Mouse (Mus musculus) cerebellum, adult (tissue): ENCODE measurements around the gene Pglyrp1.
A peak's percentile ranks its signal among the peaks of the same experiment; 100 is the strongest.

ENCODE experiments used
- ATAC-seq: cut with Nextera tagmentation; 2 replicates; pipeline ENCODE4 v1.9.2; 2017; ENCODE audit warnings: mild to moderate bottlenecking, moderate library complexity, mixed read lengths; ENCODE audit not compliant: insufficient number of reproducible peaks, low FRiP score, low TSS enrichment

The Pglyrp1 gene

GRCm38 (mm10) chr7:18884745-18885422 lies 13.8 kb downstream of the Pglyrp1 start:
- ATAC-seq, result no peak

DNA sequence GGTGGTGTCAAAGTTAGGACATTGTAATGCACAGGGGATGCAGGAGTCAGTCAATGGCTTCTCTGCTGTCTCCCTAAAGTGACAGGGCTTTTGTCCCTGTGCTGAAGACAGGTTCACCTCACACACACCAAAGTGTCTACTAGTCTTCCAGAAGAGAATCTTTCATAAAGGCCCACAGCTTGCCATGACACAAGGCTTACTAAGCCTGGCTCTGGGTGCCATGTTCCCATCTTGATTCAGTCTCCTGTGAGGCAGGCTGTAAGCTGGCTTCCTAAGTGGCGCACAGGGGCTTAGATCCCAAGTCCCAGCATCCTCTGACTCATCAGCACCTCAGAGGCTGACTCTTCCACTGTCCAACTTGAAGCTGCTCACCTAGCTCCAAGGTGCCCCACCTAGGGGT lies 15.8 kb downstream of the Pglyrp1 start:
- no peak for ATAC-seq

DNA sequence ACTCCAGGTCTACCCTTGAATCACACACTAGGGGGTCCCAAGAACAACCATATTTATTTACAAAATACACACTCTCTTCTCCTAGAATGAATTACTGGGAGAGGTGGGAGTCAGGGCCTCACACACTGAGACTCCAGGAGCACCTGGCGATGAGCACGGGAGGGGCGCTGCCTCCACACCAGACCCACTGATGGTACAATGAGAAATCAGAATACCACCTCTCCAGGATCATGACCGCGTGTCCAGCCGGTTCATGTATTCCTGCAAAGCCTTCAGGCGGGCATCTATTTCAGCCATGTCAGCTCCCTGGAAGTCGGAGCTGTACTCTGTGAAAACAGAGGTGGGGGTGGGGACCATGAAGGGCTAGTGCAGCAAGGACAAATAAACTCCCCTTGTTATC lies 19.7 kb downstream of the Pglyrp1 start:
- ATAC-seq, result no peak

DNA sequence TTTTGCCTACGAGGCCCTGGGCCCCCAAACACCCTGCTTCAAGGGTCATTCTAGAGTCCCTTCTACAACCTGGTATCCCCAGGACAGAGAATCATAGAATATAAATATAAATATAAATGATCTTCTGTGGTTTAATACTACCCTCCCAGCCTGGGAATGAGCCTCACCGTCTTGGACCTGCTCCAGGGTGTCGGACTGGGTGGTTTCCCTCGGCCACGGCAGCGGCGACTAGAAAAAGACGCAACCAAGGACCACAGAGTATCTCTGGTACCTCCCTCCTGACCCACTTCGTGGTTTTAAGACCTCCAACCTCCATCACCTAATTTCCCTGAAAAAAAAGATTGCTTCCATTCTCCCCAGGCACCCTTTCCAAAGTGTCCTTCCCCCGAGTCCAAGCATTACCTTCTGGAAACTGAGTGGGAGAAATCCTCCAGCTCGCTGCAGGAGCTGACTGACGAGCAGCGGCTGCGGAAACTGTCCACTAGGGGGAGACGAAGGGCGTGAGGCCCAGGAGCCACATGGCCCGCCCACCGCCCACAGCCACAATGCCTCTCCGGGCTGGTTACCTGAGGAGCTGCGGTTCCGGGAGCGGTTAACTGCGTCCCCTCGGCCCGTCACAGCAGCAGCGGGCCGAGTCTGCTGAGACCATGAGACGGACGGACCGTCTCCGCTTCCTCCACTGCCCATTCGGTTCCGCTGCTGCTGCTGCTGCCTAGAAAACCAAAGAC lies 20.9 kb downstream of the Pglyrp1 start:
- ATAC-seq, result peak; percentile 68; the same call in 1 of the 2 replicates

GRCm38 (mm10) chr7:18893009-18893408 lies 21.9 kb downstream of the Pglyrp1 start:
- ATAC-seq, result no peak

DNA sequence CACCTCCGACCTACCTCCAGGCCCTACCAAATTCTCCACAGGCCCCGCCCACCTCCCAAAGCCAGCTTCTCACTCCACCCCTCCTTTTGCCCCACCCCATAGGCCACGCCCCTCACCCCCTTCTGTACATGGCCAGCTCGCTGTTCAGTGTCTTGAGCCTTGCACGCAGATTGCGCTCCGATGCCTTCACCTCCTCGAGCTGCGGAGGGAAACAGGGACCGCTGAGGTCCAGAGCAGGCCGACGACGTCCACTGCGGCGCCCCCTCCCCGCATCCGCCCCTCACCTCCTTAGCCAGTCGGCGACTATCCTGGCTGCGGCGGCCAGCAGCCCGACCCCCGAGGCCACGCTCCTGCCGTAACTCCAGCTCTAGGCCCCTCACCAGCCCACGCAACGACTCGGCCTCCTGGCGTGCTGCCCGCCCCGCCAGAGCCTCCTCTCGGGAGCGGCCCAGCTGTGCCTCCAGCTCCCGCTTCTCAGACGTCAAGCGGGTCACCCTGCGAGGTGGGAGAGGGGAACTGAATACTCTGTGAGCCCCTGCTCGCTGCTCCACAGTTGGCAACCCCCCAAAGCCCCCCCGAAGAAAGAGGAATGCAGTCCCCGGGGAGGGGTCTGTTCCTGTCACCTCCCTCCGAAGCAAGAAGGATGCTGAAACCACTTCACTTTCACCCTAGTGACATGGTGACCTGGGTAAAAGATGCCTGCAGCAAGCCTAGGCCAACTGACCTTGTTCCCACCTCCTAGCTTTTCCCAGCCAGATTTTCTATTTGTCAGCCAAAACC lies 22.7 kb downstream of the Pglyrp1 start:
- ATAC-seq, result peak; percentile 46; the same call in 1 of the 2 replicates

GRCm38 (mm10) chr7:18896536-18896935 lies 25.4 kb downstream of the Pglyrp1 start:
- no peak for ATAC-seq

- ATAC-seq, result no peak
Observed at GRCm38 (mm10) chr7:18900513-18900912, 29.4 kb downstream of the Pglyrp1 start.

DNA sequence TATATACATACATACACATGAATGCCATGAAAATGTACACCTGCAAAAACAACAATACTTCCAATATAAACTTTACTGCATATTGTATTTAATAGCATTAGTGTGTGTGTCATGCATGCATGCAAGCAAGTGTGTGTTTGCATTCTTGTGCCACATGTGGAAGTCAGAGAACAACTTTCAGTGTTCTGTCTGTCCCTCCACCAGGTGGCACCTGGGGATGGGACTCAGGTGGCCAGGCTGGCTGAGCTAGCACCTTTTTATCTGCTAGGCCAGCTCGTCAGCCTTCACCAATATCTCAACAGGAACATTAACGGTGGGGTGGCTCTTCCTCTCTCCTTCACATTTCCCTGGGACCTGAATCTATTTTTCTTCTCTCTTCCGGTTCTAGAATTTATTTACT lies 31.4 kb downstream of the Pglyrp1 start:
- no peak for ATAC-seq

- ATAC-seq, result no peak
Observed at GRCm38 (mm10) chr7:18904971-18905370, 33.8 kb downstream of the Pglyrp1 start.

DNA sequence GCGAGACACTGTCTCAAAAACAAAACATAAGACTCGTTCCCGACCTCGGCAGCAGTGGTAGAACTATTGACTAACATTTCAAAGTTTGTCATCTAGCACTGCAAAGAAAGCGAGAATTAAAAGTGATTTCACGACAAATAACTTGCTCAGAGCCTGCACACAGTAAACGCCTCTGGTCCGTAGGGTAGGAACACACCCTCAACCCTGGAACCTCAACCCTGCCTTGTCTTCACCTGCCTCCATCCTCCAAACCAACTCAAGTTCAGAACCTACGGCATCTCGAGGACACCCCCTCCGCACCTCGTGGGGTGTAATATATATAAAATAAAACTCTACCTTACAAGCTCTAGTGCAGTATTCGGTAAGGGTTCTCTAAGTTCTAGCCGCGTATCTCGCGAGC lies 38.7 kb downstream of the Pglyrp1 start:
- no peak for ATAC-seq

DNA sequence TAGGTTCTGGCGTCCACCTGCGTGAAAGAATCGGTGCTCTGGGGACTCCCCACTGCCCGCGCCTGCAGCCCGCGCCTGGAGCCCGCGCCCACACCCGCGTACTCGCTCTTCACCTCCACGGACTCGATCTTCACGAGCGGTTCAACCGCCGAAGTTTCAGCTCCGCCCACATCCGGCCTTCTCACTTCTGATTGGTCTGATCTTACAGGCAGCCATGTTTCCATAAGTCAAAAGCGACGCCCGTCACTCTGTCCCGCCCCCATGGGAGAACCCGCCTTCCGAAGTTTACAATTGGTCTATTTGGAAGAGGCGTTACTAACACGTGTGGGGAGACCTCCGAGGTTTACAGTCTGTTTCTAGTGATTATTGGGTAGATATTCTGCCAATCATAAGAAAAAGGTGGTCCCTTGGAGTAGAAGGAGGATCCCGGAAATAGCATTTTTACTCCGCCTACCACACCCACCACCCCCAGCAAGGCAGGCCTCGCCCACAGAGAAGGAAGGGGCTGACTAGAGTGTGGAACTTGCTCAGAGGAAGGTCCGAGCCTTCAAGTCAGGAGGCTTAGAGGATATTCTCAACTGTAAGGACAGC lies 39.2 kb downstream of the Pglyrp1 start, which contains the start of gene Ccdc61:
Ccdc61 (minus strand) TSS at position 175 of the 591 bp plus-strand sequence.
- ATAC-seq, result peak; percentile 100

- no peak for ATAC-seq
Observed at GRCm38 (mm10) chr7:18916254-18916653, 45.1 kb downstream of the Pglyrp1 start.

GRCm38 (mm10) chr7:18917931-18918330 lies 46.8 kb downstream of the Pglyrp1 start:
- no peak for ATAC-seq

- peak; percentile 73 for ATAC-seq
Observed at GRCm38 (mm10) chr7:18921069-18921468, 49.9 kb downstream of the Pglyrp1 start.

GRCm38 (mm10) chr7:18922807-18923206 lies 51.7 kb downstream of the Pglyrp1 start:
- no peak for ATAC-seq

GRCm38 (mm10) chr7:18923267-18923666 lies 52.1 kb downstream of the Pglyrp1 start:
- no peak for ATAC-seq

- no peak for ATAC-seq
Observed at GRCm38 (mm10) chr7:18923711-18924191, 52.6 kb downstream of the Pglyrp1 start.

- ATAC-seq, result no peak
Observed at GRCm38 (mm10) chr7:18924321-18924720, 53.2 kb downstream of the Pglyrp1 start.

DNA sequence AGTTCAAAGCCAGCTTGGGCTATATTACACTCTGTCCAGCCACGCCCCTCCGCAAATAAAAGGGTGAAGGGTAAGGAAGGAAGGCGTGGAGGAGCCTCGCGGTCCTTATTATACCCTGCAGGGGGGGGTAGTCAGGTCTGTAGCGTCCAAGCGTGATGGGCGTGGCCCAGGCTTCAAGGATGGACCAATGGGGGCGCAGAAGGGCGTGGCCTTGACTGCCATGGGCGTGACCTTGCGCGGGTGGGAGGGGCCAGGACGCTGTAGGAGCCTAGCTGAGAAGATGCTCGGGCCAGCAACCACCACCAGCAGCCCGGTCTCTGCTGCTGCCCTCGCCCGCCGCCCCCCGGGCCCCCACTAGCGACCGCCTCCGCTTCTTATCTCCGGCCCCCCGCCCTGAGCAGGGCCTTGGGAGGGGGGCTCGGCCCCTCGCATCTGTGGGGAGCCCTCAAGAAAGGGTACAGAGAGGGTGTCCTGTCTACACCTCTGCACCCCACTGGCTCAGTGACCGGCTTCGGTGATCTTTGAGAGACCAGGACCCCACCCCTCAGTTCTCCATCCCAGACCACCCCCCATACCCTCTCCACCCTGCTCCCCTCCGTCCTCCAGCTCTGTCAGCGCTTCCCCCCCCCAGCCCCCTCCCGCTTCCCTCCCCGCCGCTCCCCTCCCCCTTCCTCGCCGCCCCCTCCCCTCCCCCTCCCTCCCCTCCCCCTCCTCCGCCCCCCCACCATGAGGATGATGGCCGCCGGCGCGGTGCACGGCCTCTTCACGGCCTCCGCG lies 54.2 kb downstream of the Pglyrp1 start, which contains the start of gene Nova2:
Nova2 (plus strand) TSS at position 727 of the 777 bp plus-strand sequence.
- peak; percentile 71 for ATAC-seq
